Mouse (Mus musculus) heart, postnatal 14 days (tissue): Measurements from ENCODE around the gene Esyt2. TPM values are rescaled to one million over a fixed set of nuclear protein-coding genes. Genes with fewer than 3 reads are reported as not detected.

ENCODE experiments used
- DNase-seq, 2 experiments: peaks; one replicate each; pipeline ENCODE4 v3.0.0; 2021 to 2022
- intact Hi-C: fragments of 180-260 bp; cut with DNase I; formaldehyde crosslinking; loops from one replicate; pipeline ENCODE4 v1.15.1; 2025
- total RNA-seq, 2 experiments: library from RNA; stranded (reverse); gene quantifications; 2 replicates each; pipeline ENCODE4 v1.2.3; 2021

The Esyt2 gene
- total RNA-seq, 2 experiments from 2014 or later, result 30.9 to 34.7 TPM

DNA sequence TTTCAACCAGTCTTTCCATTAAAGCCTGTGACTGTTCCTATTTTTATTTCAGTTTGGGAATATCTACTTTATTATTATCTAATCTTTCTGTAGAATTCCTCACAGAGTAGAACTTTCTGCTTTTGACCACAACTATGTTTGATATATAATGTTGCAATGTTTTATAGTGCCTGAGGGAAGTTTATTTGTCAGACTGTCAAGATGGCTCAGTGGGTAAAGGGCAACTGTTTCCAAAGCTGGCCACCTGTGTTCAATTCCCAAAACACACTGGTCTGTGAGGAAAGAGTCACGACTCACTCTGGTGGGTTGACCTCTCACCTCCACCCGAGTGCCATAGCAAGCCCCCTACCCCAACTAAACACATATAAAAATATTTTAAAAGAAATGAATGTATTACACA lies 68.4 kb downstream of the Esyt2 start:
- no peak for DNase-seq
- intact Hi-C loops, result no loop called here

DNA sequence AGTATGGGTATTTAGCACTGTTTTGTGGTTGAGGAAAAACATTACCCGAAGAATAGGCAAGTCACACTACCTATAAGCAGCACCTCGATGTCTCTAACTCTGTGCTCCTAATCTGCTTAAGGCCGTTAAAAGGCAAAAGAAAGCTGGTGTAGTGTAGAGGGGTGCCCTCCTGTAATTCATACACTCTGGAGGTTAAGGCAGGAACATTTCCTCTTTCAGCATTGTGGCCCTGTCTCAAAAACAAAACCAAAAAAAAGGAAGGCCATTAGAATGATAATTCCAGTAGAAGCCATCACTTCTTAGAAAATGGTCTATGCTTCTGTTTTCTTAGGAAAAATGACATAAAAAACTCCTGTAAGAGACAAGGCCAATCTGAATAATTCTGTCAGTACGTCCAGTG lies 70.0 kb downstream of the Esyt2 start:
- DNase-seq, result no peak
- intact Hi-C loops, result no loop called here

DNA sequence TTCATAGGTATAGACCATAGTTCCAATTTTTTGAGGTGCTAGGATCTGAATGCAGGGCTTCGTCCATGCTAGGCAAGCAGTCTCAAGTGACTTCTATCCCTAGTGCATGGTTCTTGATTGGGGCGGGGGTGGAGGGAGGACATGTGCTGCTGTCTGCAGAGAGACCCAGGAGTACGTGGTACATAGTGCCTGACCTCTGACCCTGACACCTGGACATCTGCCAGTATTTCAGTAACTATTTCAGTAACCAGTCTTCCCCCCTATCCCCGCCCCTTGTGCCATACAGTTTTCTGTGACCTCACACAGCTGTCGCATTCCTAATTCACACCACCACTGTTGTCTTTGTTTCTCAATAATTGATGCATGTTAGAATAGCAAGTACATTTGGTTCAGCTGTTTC lies 71.4 kb downstream of the Esyt2 start:
- intact Hi-C loops, result no loop called here
- no peak for DNase-seq

DNA sequence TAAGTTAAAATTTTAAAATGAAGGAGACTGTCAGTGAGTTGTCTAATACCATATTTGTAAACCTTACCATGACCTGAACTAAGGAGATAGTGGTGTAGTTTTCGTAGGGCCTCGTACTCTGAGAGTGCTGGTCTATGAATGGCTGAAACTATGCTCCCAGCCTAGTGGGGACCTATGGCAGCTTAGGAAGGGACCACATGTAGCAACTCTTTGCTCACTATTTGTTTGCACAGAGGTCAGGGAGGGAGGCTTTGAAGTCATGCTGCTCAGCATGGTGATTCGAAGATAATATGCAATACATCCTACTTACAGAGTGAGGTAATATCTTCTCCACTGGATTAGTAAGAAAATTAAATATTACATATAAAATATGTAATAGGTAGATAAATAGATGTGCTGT lies 73.7 kb downstream of the Esyt2 start:
- no peak for DNase-seq
- intact Hi-C loops, result no loop called here

DNA sequence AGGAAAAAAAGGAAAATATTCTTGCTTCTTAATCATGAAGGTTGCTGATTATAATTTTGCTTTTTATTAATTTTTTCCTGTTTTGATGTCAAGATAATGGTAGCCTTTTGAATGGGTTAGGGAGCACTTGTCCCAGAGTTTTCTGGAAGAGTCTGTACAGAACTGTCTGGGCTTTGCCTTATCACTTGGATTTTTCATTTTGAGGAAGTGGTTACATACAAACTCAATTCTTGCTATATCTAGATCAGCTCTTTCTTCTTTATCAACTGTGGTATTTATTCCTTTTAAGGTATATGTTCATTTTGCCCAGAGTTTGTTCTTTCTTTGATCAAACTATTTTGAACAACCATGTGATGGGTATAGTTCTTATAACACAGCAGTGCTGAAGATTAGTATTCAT lies 81.1 kb downstream of the Esyt2 start:
- intact Hi-C loops, result no loop called here
- no peak for DNase-seq

DNA sequence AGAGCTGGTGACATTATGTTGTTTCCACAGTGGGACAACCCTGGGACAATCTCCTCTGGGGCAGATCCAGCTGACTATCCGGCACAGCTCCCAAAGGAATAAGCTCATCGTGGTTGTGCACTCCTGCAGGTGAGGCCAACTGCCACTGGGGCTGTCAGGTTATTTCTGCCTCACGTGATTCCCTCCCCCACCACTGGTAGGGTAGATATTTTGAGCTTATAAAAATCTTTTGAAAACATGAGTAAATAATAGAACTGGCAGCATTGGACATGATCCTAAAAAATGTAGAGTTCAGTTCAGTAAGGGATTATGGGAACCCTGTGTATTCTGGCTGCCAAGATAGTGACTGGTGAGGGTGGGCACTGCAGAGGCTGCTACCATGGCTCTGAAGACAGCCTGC lies 85.9 kb downstream of the Esyt2 start:
- no peak for DNase-seq
- intact Hi-C loops, result no loop called here

DNA sequence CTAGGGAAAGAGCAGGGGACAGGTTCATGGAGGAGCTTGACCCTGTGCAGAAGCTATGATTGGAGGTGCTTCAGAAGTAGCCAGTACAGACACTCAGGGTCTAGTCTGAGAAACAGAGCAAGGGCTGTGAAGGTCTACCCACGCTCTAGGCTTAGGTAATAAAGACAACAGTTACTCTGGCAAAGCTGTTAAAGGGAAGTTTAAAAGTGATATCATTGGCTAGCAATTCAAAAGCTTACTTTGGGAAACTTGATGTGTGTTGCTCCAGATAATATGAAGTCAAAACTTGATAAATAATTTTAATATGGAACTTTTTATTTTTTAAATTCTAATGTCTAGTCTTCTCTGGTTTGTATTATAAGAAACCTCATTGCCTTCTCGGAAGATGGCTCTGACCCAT lies 86.3 kb downstream of the Esyt2 start:
- DNase-seq, result no peak
- intact Hi-C loops, result no loop called here

DNA sequence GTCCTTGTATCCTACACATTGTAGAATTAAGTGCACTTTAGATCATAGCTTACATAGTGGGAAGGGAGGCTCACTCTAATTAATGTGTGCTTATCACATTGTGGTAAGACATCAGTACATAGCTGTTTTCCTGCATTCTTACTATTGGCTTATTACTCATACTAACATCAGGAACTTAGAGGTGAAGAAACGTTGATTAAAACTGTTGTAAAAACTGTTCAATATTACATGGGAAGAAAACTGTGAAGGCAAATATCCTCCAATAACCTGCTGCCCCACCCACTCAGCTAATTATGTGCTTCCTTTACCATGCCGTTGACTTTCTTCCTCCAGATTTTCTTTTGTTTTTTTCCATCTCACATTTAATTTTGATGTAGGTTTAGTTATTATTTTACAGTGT lies 87.9 kb downstream of the Esyt2 start:
- intact Hi-C loops, result no loop called here
- no peak for DNase-seq

DNA sequence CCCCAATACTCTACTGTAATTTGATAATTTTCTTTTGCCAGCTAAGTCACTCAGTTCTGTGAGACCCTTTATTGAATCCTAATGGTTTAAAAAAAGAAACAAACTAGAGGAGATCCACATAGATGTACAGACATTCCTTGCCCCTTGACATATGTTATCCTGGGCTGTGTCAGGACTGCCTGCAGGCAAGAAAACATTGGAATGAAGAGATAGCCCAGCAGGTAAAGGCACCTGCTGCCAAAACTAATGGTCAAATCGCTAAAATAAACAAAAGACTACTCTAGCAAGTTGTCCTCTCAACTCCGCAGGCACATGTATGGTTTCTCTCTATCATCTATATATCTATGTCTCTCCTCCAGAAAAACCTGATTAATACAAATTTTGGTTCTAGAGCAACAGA lies 102.1 kb downstream of the Esyt2 start:
- intact Hi-C loops, result no loop called here
- no peak for DNase-seq

DNA sequence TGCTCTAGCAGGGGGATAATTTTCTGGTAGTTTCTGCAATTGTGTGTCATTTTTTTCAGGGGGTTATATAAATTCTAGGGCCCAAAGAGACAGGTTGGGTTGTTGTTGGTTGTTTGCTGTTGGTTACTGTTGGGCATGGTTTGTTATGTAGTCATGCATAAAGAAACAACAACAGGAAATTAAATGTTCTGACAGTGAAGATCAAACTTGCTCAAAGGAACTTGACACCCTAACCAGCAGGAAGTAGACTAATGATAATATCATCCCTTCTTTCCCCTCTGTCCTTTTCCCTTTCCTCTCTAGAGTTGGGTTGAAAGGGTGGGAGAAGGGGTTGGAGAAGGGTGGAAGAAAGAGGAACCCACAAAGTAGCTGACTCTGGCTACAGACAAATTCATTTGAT lies 103.0 kb downstream of the Esyt2 start:
- intact Hi-C loops, result no loop called here
- no peak for DNase-seq

DNA sequence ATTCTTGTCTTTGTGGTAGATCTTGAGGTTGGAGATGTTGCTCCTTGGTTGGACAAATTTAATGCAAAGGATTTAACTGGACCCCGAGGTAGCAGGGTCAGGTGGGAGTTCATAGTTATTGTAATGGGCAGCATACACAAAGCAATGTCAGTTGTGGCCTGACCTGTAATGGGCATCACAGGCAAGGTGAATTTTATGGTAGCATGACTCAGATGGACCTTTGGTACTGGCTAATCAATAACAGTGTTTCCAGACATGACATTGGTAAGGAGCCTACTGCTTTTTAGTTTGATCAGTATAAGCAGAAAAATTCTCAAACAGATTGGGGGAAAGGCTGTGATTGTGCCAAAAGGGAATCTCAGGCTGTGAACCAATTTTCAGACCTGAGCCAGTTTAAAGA lies 105.8 kb downstream of the Esyt2 start:
- DNase-seq, result no peak
- intact Hi-C loops, result no loop called here

DNA sequence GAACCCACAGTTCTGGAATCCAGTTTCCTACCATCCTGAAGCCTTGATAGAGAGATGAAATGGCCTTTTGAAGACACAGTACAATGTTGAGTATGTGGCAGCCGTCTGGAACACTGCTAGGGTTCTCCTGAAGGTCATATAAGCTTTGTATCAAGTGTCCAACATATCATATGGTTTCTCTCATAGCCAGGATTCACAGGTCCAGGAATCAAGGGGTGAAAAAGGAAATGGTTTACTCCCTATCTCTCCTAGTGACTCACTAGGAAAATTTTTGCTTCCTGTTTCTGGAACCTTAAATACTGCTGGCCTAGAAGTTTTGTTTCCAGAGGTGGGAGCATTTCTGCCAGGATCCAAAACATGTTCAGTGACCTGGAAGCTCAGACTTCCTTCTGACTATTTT lies 108.9 kb downstream of the Esyt2 start:
- intact Hi-C loops, result no loop called here

DNA sequence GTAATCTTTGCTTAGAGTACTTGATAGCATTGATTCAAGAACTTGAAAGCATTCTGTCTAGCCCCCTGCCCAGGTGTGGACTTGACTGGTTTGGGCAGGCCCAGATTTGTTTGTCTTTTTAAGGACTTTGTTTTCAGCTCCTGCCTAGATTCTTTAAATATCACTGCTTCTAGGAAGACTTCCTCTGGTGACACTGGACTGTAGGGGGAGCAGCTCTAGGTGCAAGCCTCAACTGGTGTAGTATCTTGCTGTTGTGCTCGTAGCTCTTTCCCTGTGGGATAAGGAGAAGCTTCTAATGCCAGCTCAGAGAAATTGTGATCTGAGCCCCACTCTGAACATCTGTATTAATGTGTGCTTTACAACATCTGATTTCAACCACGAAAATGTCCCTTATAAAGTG lies 113.3 kb downstream of the Esyt2 start:
- intact Hi-C loops, result no loop called here
- DNase-seq, result no peak

More for the DNA sequence above, 108.9 kb downstream of the Esyt2 start:
- DNase-seq, result no peak

DNA sequence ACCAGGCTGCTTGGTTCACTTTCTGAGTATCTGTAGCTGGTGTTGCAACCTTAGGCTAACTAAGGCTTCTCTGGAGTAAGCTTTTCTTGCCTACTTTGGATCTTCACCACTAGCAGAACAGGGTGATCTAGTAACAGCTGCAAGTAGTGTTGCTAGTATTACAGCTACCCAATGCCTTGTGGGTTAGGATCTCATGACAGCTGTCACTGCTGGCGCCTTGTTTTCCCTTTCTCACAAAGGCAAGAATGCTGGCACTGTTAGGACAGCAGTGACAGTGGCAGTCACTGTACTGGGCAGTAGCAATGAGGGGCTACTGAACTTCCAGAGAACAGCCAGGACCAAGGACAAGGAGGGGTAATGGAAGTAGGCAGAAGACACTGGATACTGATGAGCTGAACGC lies 114.3 kb downstream of the Esyt2 start:
- DNase-seq, result no peak
- intact Hi-C loops, result no loop called here

DNA sequence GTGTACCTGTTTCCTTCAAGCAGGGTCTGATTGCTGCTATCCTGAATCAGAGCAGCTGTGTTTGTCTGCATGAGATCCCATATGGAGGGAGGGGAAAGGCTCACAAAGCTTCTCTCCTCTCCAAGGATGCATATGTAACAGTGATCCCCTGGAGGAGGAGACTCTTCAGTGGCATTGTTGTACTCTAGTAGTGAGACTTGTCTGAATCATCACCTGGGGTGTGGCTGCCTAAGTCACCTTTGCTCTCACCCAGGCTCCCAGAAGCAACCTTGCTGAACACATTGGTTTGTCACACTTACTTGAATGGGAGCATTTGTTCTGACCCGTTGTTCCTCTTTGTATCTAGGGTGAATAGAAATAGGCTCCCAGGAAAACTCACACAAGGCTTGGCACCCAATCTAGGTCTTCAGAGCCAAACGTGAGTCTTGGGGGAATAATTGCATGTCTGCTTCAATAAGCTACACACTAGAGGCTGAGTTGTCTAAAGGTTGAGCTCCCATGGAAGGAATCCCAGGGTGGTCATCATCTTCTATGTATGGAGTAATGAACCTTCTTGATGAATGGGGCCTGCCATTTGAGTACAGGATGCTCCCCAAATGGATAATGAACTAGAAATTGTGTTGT lies 115.2 kb downstream of the Esyt2 start:
- no peak for DNase-seq
- intact Hi-C loops, result no loop called here

DNA sequence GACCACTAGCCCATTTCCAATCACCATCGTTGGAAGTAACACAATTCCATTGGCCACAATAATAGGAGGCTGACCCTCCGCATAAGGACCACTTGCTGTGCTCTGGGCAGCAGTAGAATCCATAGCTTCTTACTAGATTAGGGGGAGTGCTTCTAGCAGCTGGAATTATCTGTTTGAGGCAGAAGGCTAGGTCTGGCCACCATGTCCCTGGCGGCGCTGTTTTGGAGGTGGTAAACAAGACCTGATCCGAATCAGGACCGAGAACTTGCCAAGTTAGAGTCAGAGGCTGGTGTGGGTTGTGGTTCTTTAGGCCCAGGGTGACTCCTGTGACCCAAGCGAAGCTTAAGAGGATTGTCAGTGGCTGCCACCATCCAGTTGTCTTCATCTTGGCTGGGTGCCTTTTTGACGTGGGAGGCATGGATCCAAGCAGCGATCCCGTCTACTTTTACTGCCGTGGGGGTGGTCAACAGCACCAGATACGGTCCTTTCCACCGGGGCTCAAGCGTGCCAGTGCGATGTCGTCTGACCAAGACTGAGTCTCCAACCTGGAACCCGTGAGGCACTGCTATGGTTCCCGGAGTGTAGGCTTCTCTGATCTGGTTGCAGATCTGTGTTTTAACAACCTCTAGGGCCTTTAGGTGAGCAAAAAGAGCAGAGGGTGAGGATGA lies 123.2 kb downstream of the Esyt2 start:
- peak; percentile 6 for DNase-seq
- intact Hi-C loops, result loop anchor here (5.0 kb wide), 1 partner anchor 127 kb away; the partner anchor contains the start of gene Gm11027

DNA sequence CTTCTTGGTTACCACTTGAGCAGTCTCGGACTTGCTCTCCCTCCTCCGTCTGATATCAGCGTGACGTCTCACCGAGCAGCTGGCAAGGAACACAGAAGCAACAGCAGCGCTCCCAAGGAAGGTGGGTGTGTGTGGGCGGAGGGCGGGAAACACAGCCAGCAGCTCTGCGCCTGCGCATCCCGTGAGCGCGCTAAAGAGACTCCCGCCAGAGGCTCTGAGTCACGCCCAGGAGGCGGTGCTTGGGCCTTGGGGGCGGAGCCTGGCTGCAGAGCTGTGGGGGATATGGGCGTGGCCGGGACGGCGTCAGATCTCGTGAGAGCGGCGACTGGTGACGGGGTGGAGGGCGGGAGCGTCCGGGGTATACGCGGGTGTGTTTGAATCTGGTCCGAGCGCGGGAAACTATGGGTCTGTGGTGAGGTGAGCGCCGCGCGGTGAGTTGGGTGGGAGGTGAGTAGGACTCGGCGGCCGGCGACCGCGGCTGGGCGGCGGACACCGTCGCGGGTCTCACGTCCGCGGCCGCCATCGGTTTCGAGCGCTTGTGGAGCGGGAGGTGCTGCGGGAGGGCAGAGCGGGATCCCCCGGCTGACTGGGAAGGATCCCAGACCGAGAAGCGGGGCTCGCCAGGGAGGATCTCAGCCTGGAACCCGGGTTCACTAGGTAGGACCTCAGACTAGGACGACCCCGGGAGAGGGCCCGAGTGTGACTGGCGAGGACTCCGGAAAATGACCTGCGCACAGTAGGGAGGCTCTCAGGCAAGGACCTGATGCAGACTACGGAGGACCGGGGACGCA lies 124.2 kb downstream of the Esyt2 start, which contains the start of gene Ncapg2:
TSS of gene Ncapg2 (plus strand) at position 358 of the 791 bp plus-strand sequence.
- intact Hi-C loops, result loop anchor here (5.0 kb wide), 1 partner anchor 358 kb away; the partner anchor contains the start of gene Zfp386
- peak; percentile 98 to 99 for DNase-seq

DNA sequence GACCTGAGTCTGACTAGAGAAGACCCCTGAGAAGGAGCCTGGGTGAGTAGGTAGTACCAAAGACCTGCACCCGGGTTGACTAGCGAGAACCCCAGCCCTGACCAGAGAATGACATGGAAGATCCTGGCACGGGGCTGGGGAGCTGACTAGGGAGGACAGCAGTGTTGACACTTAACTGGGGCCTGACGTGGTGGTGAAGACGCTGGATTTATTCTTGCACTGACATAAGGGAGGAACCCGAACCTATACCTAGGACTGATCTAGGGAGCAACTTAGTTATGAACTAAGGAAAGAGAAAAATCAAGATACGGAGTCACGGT lies 124.8 kb downstream of the Esyt2 start:
- intact Hi-C loops, result loop anchor here (5.0 kb wide), 1 partner anchor 358 kb away; the partner anchor contains the start of gene Zfp386
- peak in 1 of 2 experiments; percentile 10 for DNase-seq

DNA sequence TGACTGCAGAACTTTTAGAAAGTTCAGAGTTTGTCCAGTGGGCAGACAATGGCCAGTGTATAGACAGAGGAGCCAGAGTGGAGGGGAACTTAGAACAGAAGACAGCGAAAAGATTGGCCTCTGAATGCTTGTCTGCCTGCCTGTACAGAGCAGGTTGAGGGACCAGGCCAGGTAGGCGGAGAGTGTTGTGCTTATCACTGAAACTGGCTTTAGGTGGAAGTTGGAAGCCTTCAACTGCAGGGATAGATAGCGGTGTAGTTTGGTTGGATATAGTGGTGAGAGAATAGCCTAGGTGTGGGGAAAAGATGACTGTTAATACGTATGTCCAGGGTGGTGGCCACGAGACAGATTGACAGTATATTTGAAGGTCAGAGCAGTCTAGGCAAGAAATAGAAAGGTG lies 126.9 kb downstream of the Esyt2 start:
- intact Hi-C loops, result loop anchor here (5.0 kb wide), 1 partner anchor 361 kb away; the partner anchor contains the start of gene Zfp386
- no peak for DNase-seq

DNA sequence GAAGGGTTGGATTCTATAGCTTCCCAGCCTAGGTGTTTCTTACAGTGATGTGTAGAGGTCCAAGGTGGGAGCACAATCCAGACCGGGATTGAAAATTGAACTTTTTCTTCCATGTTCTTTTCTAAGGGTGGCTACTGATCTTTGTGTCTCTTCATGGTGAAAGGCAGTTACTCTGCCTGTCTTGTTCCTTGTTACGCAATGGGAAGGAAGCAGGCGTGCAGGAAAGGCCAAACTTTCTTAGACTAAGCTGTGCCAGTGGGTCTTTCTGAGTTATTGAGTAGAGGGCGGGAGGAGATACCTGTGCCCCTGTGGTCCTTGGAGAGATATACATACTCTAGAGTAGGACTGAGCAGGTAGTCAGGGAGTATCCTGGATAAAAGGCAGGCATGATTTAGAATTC lies 133.9 kb downstream of the Esyt2 start:
- no peak for DNase-seq
- intact Hi-C loops, result no loop called here

DNA sequence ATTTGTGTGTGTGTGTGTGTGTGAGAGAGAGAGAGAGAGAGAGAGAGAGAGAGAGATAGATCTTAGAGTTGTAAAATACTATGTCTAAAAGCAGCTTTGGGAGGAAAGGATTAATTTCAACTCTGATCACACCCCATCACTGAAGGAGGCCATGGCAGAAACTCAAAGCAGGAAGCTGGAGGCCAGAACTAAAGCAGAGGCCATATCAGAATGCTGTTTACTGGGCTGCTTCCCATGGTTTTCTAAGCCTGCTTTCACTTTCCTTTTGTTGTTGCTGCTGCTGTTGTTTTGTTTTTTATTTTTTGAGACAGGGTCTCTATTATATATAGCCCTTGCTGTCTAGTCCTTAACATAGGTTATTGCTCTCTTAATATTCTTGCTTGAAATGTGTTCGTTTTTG lies 135.5 kb downstream of the Esyt2 start:
- intact Hi-C loops, result no loop called here
- no peak for DNase-seq

DNA sequence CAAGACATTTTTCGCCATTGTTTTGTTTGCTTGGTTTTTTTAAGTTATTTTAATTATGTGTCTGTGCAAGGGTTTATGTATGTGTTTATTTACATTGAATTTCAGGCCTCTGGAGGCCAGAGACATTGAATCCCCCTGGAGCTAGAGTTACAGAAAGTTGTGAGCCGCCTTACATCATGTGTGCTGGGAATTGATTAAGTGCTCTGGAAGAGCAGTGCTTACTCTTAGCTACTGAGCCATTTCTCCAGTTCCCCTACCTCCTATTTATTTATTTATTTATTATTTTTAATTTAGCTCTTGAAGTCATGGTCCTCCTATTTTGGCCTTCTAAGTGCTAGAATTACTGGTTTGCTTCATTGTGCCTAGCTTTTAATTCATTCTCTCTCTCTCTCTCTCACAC lies 140.7 kb downstream of the Esyt2 start:
- intact Hi-C loops, result no loop called here
- DNase-seq, result no peak
